Mouse (Mus musculus) CH12.LX (cell line): ENCODE data around the gene Npas2. TPM values are rescaled to one million over a fixed set of nuclear protein-coding genes. Genes with fewer than 3 reads are reported as not detected.

Experiments used
- DNase-seq: peaks from one replicate; pipeline ENCODE4 v3.0.0-alpha.2; 2013; ENCODE audit errors: extremely low read depth
- H3K27ac ChIP-seq: 2 replicates; pipeline ENCODE4 v1.5.1; 2012; ENCODE audit warnings: low read depth, mild to moderate bottlenecking, control low read depth, moderate library complexity; ENCODE audit not compliant: insufficient read depth
- H3K27me3 ChIP-seq: replicated peaks from 2 replicates; pipeline ENCODE3; 2012; ENCODE audit warnings: inconsistent platforms
- H3K36me3 ChIP-seq, 2 experiments: replicated peaks in 1 of 2; 2 replicates each; pipeline versions ENCODE3 to v1.6.1; 2012; ENCODE audit warnings: inconsistent platforms in 1 of 2, low read length in 1 of 2, mild to moderate bottlenecking in 1 of 2, mixed read lengths in 1 of 2, moderate library complexity in 1 of 2; ENCODE audit not compliant: control insufficient read depth in 1 of 2, insufficient read depth in 1 of 2
- H3K4me1 ChIP-seq, 2 experiments: 2 replicates each; pipeline ENCODE4 v1.6.1; 2012; ENCODE audit warnings: inconsistent platforms in 1 of 2, moderate library complexity in 1 of 2; ENCODE audit not compliant: insufficient read depth in 2 of 2, control insufficient read depth in 1 of 2
- H3K4me2 ChIP-seq: 2 replicates; pipeline ENCODE4 v1.6.1; 2012; ENCODE audit warnings: low read depth, mild to moderate bottlenecking, control low read depth; ENCODE audit not compliant: poor library complexity, insufficient read depth, severe bottlenecking
- H3K4me3 ChIP-seq, 3 experiments: fragments of 150-350 bp in 1 of 3; sonication (generic) in 1 of 3; replicated peaks in 1 of 3; 2 replicates each; pipeline versions ENCODE3 to v1.5.1; 2011 to 2012; ENCODE audit warnings: low read depth in 2 of 3, low read length in 2 of 3, mild to moderate bottlenecking in 2 of 3, moderate library complexity in 2 of 3, control low read depth in 1 of 3, improper control_type of control experiment in 1 of 3, inconsistent platforms in 1 of 3, mixed read lengths in 1 of 3; ENCODE audit not compliant: poor library complexity in 1 of 3
- H3K79me2 ChIP-seq: replicated peaks from 2 replicates; pipeline ENCODE4 v1.6.1; 2012; ENCODE audit warnings: mild to moderate bottlenecking, moderate library complexity; ENCODE audit not compliant: control insufficient read depth, poor library complexity, insufficient read depth, severe bottlenecking; ENCODE audit errors: extremely low read depth
- H3K9ac ChIP-seq: 2 replicates; pipeline ENCODE4 v1.6.1; 2012; ENCODE audit warnings: low read depth, mild to moderate bottlenecking, control low read depth, moderate library complexity; ENCODE audit not compliant: insufficient read depth
- H3K9me3 ChIP-seq: replicated peaks from 2 replicates; pipeline ENCODE3; 2012; ENCODE audit warnings: low read length, inconsistent platforms, mixed read lengths
- CTCF ChIP-seq, 2 experiments: IDR thresholded peaks in 1 of 2; conservative IDR thresholded peaks in 1 of 2; 2 replicates each; pipeline ENCODE4 v1.5.1; 2011 to 2012; ENCODE audit warnings: low read depth in 2 of 2, low read length in 2 of 2, improper control_type of control experiment in 1 of 2, inconsistent platforms in 1 of 2, mild to moderate bottlenecking in 1 of 2, moderate library complexity in 1 of 2
- ELF1 ChIP-seq: IDR thresholded peaks from 2 replicates; pipeline ENCODE4 v1.6.1; 2014; ENCODE audit warnings: low read depth, mild to moderate bottlenecking, inconsistent platforms, low read length, improper control_type of control experiment
- EP300 ChIP-seq: IDR thresholded peaks from 2 replicates; pipeline ENCODE4 v1.6.1; 2011; ENCODE audit warnings: low read length, improper control_type of control experiment
- KAT2A ChIP-seq: IDR thresholded peaks from 2 replicates; pipeline ENCODE4 v1.6.1; 2012; ENCODE audit warnings: low read length, improper control_type of control experiment, inconsistent platforms; ENCODE audit not compliant: insufficient replicate concordance
- MAFK ChIP-seq: IDR thresholded peaks from 2 replicates; pipeline ENCODE4 v1.6.1; 2011; ENCODE audit warnings: low read length, improper control_type of control experiment; ENCODE audit not compliant: insufficient replicate concordance
- MAX ChIP-seq: IDR thresholded peaks from 2 replicates; pipeline ENCODE4 v1.6.1; 2011; ENCODE audit warnings: low read length, improper control_type of control experiment
- MEF2A ChIP-seq: IDR thresholded peaks from 2 replicates; pipeline ENCODE4 v1.6.1; 2014; ENCODE audit warnings: low read depth, mild to moderate bottlenecking, inconsistent platforms, low read length, improper control_type of control experiment, borderline replicate concordance
- MYC ChIP-seq: IDR thresholded peaks from 2 replicates; pipeline ENCODE4 v1.6.1; 2011; ENCODE audit warnings: low read depth, mild to moderate bottlenecking, improper control_type of control experiment, low read length
- NELFE ChIP-seq: IDR thresholded peaks from 2 replicates; pipeline ENCODE4 v1.6.1; 2011; ENCODE audit warnings: low read depth, low read length, improper control_type of control experiment
- PAX5 ChIP-seq: IDR thresholded peaks from 2 replicates; pipeline ENCODE4 v1.6.1; 2012; ENCODE audit warnings: low read length, inconsistent platforms, mixed read lengths
- POLR2AphosphoS2 ChIP-seq: IDR thresholded peaks from 2 replicates; pipeline ENCODE4 v1.6.1; 2011; ENCODE audit warnings: low read depth, low read length, improper control_type of control experiment
- RAD21 ChIP-seq: IDR thresholded peaks from 2 replicates; pipeline ENCODE4 v1.6.1; 2011; ENCODE audit warnings: low read depth, mild to moderate bottlenecking, low read length, improper control_type of control experiment, moderate library complexity
- RCOR1 ChIP-seq: conservative IDR thresholded peaks from 2 replicates; pipeline ENCODE4 v1.6.1; 2012; ENCODE audit warnings: low read depth, mild to moderate bottlenecking, inconsistent platforms, low read length, improper control_type of control experiment
- SMC3 ChIP-seq: IDR thresholded peaks from 2 replicates; pipeline ENCODE4 v1.6.1; 2011; ENCODE audit warnings: low read depth, low read length, improper control_type of control experiment
- TBP ChIP-seq: conservative IDR thresholded peaks from 2 replicates; pipeline ENCODE4 v1.6.1; 2011; ENCODE audit warnings: low read depth, low read length, improper control_type of control experiment
- USF1 ChIP-seq: IDR thresholded peaks from 2 replicates; pipeline ENCODE4 v1.6.1; 2014; ENCODE audit warnings: low read depth, mild to moderate bottlenecking, inconsistent platforms, low read length, improper control_type of control experiment
- ZC3H11A ChIP-seq: IDR thresholded peaks from 2 replicates; pipeline ENCODE4 v1.6.1; 2012; ENCODE audit warnings: low read depth, mild to moderate bottlenecking, inconsistent platforms, low read length, improper control_type of control experiment
- ZKSCAN1 ChIP-seq: IDR thresholded peaks from 2 replicates; pipeline ENCODE4 v1.6.1; 2012; ENCODE audit warnings: low read depth, inconsistent platforms, low read length, improper control_type of control experiment, borderline replicate concordance
- ZMIZ1 ChIP-seq: IDR thresholded peaks from 2 replicates; pipeline ENCODE4 v1.6.1; 2012; ENCODE audit warnings: low read depth, mild to moderate bottlenecking, inconsistent platforms, low read length, improper control_type of control experiment
- dilution Hi-C: fragments of 300-500 bp; cut with MboI; formaldehyde crosslinking; loops from 2 replicates; pipeline ENCODE4 v1.14.3; 2020; ENCODE audit warnings: low sequenced_read_pairs; ENCODE audit not compliant: extremely low pct_unique_long_range_greater_than_20kb, extremely low pct_ligation_motif_present
- in situ Hi-C: fragments of 300-500 bp; cut with MboI; formaldehyde crosslinking; loops from 3 replicates; pipeline ENCODE4 v1.14.3; 2019; ENCODE audit warnings: low sequenced_read_pairs, low pct_ligation_motif_present, low pct_unique_long_range_greater_than_20kb, mixed read lengths
- polyA plus RNA-seq: library from polyadenylated mRNA; unstranded; fragments of >175 nt; gene quantifications from 2 replicates; pipeline ENCODE4 v1.2.1, GENCODE M21; 2012; ENCODE audit warnings: low read depth; ENCODE audit not compliant: insufficient read length
- total RNA-seq, 2 experiments: library from RNA; depleted of rRNA; stranded (reverse); fragments of 300-350 nt in 1 of 2; fragments of >200 nt in 1 of 2; gene quantifications; 2 replicates each; pipeline ENCODE4 v1.2.3; 2012 to 2014

Gene Npas2
- total and polyA plus RNA-seq, 3 experiments: 0.13 TPM; not detected in 2

- no peak overlapping the region for H3K27ac ChIP-seq
- in situ Hi-C loops (no loop called here), dilution Hi-C loops (no loop called here)
- no peak for DNase-seq
- peaks cover 0 to 7% of the 10 kb centered on the region in 2 experiments; a peak in 2 of 4 replicates for H3K4me1 ChIP-seq
- H3K79me2 ChIP-seq: no peaks in the 10 kb centered on the region
- H3K4me2 ChIP-seq: no peak overlapping the region
- no peaks in the 10 kb centered on the region for H3K27me3 ChIP-seq
- peaks cover 5 to 28% of the 10 kb centered on the region in 2 experiments for H3K36me3 ChIP-seq
- TF ChIP-seq ZKSCAN1 (no peak), MAX (no peak), CTCF (conservative IDR thresholded peaks at IDR 0.05 in 1 of 2, IDR thresholded peaks at IDR 0.05 in 1 of 2; ENCODE audit: low read depth in 2 of 2, low read length in 2 of 2) (no peak), ELF1 (no peak), USF1 (no peak), PAX5 (no peak), MYC (no peak), EP300 (no peak), RCOR1 (no peak), ZMIZ1 (no peak), ZC3H11A (no peak)
- H3K9ac ChIP-seq: no peak overlapping the region
- H3K9me3 ChIP-seq: no peaks in the 10 kb centered on the region
- no peak overlapping the region for H3K4me3 ChIP-seq
Observed at GRCm38 (mm10) chr1:39378540-39378939, 185.0 kb downstream of the Npas2 start.

- no peaks in the 10 kb centered on the region for H3K79me2 ChIP-seq
- no peaks in the 10 kb centered on the region for H3K27me3 ChIP-seq
- no peak overlapping the region for H3K4me2 ChIP-seq
- no peak for TF ChIP-seq ZKSCAN1
- no peak for TF ChIP-seq TBP
- TF ChIP-seq RAD21: no peak
- no peak overlapping the region for H3K4me3 ChIP-seq
- peaks cover 4 to 23% of the 10 kb centered on the region in 2 experiments for H3K36me3 ChIP-seq
- dilution Hi-C loops: no loop called here
- no peaks in the 10 kb centered on the region for H3K9me3 ChIP-seq
- peaks cover 0 to 7% of the 10 kb centered on the region in 2 experiments; a peak in 2 of 4 replicates for H3K4me1 ChIP-seq
- H3K27ac ChIP-seq: no peak overlapping the region
- DNase-seq: no peak
- in situ Hi-C loops: no loop called here
- no peak overlapping the region for H3K9ac ChIP-seq
Observed at GRCm38 (mm10) chr1:39379021-39379420, 185.5 kb downstream of the Npas2 start.

GRCm38 (mm10) chr1:39381017-39381416 is 187.5 kb downstream of the Npas2 start:
- Histone ChIP-seq H3K36me3 (peaks cover 0 to 12% of the 10 kb centered on the region in 2 experiments), H3K4me3 (no peak overlapping the region), H3K27me3 (no peaks in the 10 kb centered on the region), H3K9me3 (no peaks in the 10 kb centered on the region), H3K9ac (no peak overlapping the region), H3K27ac (no peak overlapping the region), H3K4me2 (no peak overlapping the region), H3K79me2 (no peaks in the 10 kb centered on the region), H3K4me1 (peaks cover 4 to 16% of the 10 kb centered on the region in 2 experiments; a peak in 3 of 4 replicates)
- TF ChIP-seq RCOR1: no peak
- no peak for TF ChIP-seq KAT2A
- no peak for TF ChIP-seq MAFK
- TF ChIP-seq EP300: no peak
- no peak for TF ChIP-seq MEF2A
- TF ChIP-seq CTCF (conservative IDR thresholded peaks at IDR 0.05 in 1 of 2, IDR thresholded peaks at IDR 0.05 in 1 of 2; ENCODE audit: low read depth in 2 of 2, low read length in 2 of 2): no peak
- TF ChIP-seq ZKSCAN1: no peak
- no peak for TF ChIP-seq SMC3
- TF ChIP-seq POLR2AphosphoS2: no peak
- no peak for TF ChIP-seq TBP
- TF ChIP-seq MAX: no peak
- no peak for TF ChIP-seq MYC
- no peak for TF ChIP-seq NELFE
- TF ChIP-seq USF1: no peak
- in situ Hi-C loops (no loop called here), dilution Hi-C loops (no loop called here)
- no peak for DNase-seq
